Mouse (Mus musculus) hindbrain, embryonic 15.5 days (tissue): ENCODE results near the gene Fbxo6. TPM values are rescaled to one million over a fixed set of nuclear protein-coding genes. Genes with fewer than 3 reads are reported as not detected.
"Not testable (repeated sequence)": the region's sequence is repeated elsewhere in the genome, so short reads cannot be mapped to it uniquely, and the experiment has no call there.

Source experiments
- ATAC-seq: fragments of 200-750 bp; cut with Nextera tagmentation; 2 replicates; pipeline ENCODE4 v1.8.0; 2017; ENCODE audit warnings: low read depth, moderate number of reproducible peaks, moderate TSS enrichment; ENCODE audit not compliant: low FRiP score
- H3K27ac ChIP-seq: fragments of 300-500 bp; sonication (generic); replicated peaks from 2 replicates; pipeline ENCODE4 v1.5.1; 2015; ENCODE audit warnings: mild to moderate bottlenecking, inconsistent platforms
- H3K27me3 ChIP-seq: fragments of 300-500 bp; sonication (generic); 2 replicates; pipeline ENCODE4 v1.6.1; 2015; ENCODE audit warnings: control low read depth, inconsistent platforms
- H3K36me3 ChIP-seq: fragments of 300-500 bp; sonication (generic); 2 replicates; pipeline ENCODE4 v1.6.1; 2015; ENCODE audit warnings: control low read depth, inconsistent platforms
- H3K4me1 ChIP-seq: fragments of 300-500 bp; sonication (generic); replicated peaks from 2 replicates; pipeline ENCODE4 v1.6.1; 2015; ENCODE audit warnings: control low read depth, inconsistent platforms
- H3K4me2 ChIP-seq: fragments of 300-500 bp; sonication (generic); 2 replicates; pipeline ENCODE4 v1.6.1; 2015; ENCODE audit warnings: moderate library complexity, mild to moderate bottlenecking, inconsistent platforms
- H3K4me3 ChIP-seq: fragments of 300-500 bp; sonication (generic); 2 replicates; pipeline ENCODE4 v1.5.1; 2015; ENCODE audit warnings: mild to moderate bottlenecking, inconsistent platforms
- H3K9ac ChIP-seq: fragments of 300-500 bp; sonication (generic); 2 replicates; pipeline ENCODE4 v1.6.1; 2015; ENCODE audit warnings: inconsistent platforms
- H3K9me3 ChIP-seq: fragments of 300-500 bp; sonication (generic); 2 replicates; pipeline ENCODE4 v1.6.1; 2016; ENCODE audit warnings: control low read depth, inconsistent platforms
- WGBS: fragments of 180-500 bp; shearing (Covaris S2); methylation state at CpG from one replicate; pipeline ENCODE4 v1.1.7; 2015; 5-methylcytosine and 5-hydroxymethylcytosine counted together
- polyA plus RNA-seq: library from polyadenylated mRNA; unstranded; fragments of >200 nt; fragmentation: Nextera tagmentation; extraction: Ambion mirVana; gene quantifications from 2 replicates; pipeline ENCODE4 v1.2.1, GENCODE M21; 2015

The Fbxo6 gene
- polyA plus RNA-seq, 1 experiment from 2014 or later = 21.7 TPM

DNA sequence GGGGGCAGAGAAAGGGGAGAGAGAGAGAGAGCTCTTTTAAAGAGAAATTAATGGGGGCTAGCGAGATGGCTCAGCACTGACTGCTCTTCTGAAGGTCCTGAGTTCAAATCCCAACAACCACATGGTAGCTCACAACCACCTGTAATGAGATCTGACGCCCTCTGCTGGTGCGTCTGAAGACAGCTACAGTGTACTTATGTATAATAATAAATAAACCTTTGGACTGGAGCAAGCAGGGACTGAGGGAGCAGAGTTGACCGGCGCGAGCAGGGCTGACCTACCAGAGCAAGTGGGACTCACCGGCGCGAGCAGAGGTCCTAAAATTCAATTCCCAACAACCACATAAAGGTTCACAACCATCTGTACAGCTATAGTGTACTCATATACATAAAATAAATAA is 32.4 kb downstream of the Fbxo6 start:
- not testable (repeated sequence) for H3K4me3 ChIP-seq, H3K9me3 ChIP-seq, H3K36me3 ChIP-seq, H3K9ac ChIP-seq, H3K4me2 ChIP-seq, H3K27me3 ChIP-seq, H3K27ac ChIP-seq, ATAC-seq
- H3K4me1 ChIP-seq = peaks cover 49% of the 10 kb centered on the region
- 89% methylated on average over 9 of the region's 9 CpGs for WGBS

- Histone ChIP-seq H3K9me3 (no peaks in the 10 kb centered on the region), H3K27ac (no peak overlapping the region), H3K36me3 (peaks cover 12% of the 10 kb centered on the region), H3K9ac (no peak overlapping the region), H3K4me3 (no peak overlapping the region), H3K4me1 (peaks cover 32% of the 10 kb centered on the region), H3K27me3 (no peaks in the 10 kb centered on the region), H3K4me2 (no peak overlapping the region)
- ATAC-seq = no peak
- 81% methylated on average over 4 of the region's 4 CpGs for WGBS
These were observed 34.5 kb downstream of the Fbxo6 start for GRCm38 (mm10) chr4:148117392-148117791.

DNA sequence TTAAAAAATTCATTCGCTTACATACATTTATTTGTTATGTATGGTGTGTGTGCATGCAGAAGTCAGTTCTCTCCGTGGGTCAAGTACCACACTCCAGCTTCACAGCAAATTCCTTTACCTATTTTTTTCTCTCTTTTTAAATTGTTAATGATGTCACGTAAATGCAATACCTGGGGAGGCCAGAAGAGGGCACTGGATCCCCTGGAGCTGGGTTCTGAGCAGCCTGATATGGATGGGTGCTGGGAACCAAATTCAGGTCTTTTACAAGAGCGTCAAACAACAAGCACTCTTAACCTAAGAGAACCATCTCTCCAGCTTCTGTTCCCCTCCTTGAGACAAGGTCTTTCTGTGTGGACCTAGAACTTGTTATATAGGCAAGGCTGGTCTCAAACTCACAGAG is 35.3 kb downstream of the Fbxo6 start:
- no peak overlapping the region for H3K4me3 ChIP-seq
- H3K4me2 ChIP-seq = no peak overlapping the region
- no peak overlapping the region for H3K27ac ChIP-seq
- no peaks in the 10 kb centered on the region for H3K27me3 ChIP-seq
- WGBS = 83% methylated on average over 4 of the region's 4 CpGs
- no peaks in the 10 kb centered on the region for H3K9me3 ChIP-seq
- peaks cover 19% of the 10 kb centered on the region for H3K36me3 ChIP-seq
- ATAC-seq = no peak
- peaks cover 25% of the 10 kb centered on the region for H3K4me1 ChIP-seq
- no peak overlapping the region for H3K9ac ChIP-seq

- Histone ChIP-seq H3K4me3 (no peak overlapping the region), H3K4me1 (peaks cover 13% of the 10 kb centered on the region), H3K27me3 (no peaks in the 10 kb centered on the region), H3K36me3 (peaks cover 19% of the 10 kb centered on the region), H3K4me2 (0 out of 2 replicates have a peak overlapping the region, but pooled peaks have one; percentile 8), H3K9ac (no peak overlapping the region), H3K27ac (peak overlapping the region; percentile 69), H3K9me3 (no peaks in the 10 kb centered on the region)
- WGBS = 9% methylated on average over 15 of the region's 15 CpGs
- 0 out of 2 replicates have a peak, but pooled peaks have one; percentile 10 for ATAC-seq
These were observed 36.5 kb downstream of the Fbxo6 start for GRCm38 (mm10) chr4:148115467-148115866.

DNA sequence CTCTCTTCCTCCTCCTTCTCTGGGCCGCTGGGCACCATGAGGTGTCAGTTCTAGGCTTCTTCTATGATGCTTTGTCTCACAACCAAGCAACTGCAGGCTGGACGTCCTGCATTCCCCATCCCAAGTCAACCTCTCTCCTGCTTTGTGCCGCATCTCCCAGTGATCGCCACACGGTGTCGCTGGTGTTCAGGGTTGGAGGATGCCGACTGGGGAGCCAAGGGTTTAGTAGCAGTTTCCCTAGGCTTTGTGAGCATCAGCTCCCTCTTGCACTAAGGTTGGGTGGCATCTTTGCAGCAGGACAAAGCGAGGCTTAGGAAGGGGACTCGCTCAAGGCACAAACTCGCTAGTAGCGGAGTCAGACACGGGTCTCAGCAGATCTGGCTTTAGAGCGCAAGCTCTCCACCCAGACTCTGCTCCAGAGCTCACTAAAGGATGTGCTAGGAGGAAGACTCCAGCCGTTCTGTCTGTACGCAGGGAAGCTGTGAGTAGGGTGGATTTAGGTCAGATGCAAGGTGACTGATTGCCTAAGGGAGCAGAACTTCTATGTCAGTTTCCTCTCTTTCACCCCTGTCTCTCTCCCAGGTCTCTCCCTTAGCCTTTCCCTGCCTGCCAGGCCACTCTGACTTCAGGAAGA is 37.1 kb downstream of the Fbxo6 start:
- Histone ChIP-seq H3K4me3 (no peak overlapping the region), H3K9ac (no peak overlapping the region), H3K36me3 (peaks cover 19% of the 10 kb centered on the region), H3K4me2 (peak overlapping the region; percentile 34), H3K27ac (peak overlapping the region; percentile 69), H3K4me1 (peaks cover 10% of the 10 kb centered on the region), H3K27me3 (no peaks in the 10 kb centered on the region), H3K9me3 (no peaks in the 10 kb centered on the region)
- WGBS = 5% methylated on average over 15 of the region's 15 CpGs
- peak; percentile 55 for ATAC-seq

DNA sequence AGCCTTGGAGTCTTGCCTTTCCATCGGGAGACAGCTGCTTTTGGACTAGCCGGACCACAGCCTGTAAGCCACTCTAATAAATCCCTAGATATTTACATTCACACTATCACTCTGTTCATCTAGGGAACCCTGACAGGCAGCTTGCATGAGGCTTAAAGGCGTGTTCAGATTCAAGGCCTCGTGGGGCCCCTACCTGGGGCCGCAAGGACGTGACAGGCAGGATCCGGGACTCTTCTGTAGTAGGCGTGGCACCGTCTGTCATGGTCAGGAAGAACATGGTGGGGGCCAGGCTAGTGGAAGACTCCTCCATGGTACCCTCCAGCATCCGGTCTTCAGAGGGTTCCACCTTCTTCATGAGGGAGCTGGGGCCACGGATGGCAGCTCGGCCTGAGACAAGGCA is 39.4 kb downstream of the Fbxo6 start:
- Histone ChIP-seq H3K4me2 (no peak overlapping the region), H3K36me3 (peaks cover 19% of the 10 kb centered on the region), H3K4me1 (peaks cover 16% of the 10 kb centered on the region), H3K27ac (no peak overlapping the region), H3K9me3 (no peaks in the 10 kb centered on the region), H3K27me3 (no peaks in the 10 kb centered on the region), H3K4me3 (no peak overlapping the region), H3K9ac (no peak overlapping the region)
- no peak for ATAC-seq
- 81% methylated on average over 12 of the region's 12 CpGs for WGBS

- peaks cover 19% of the 10 kb centered on the region for H3K36me3 ChIP-seq
- no peak overlapping the region for H3K9ac ChIP-seq
- H3K27me3 ChIP-seq = no peaks in the 10 kb centered on the region
- no peak overlapping the region for H3K4me2 ChIP-seq
- no peak overlapping the region for H3K4me3 ChIP-seq
- no peak for ATAC-seq
- peaks cover 7% of the 10 kb centered on the region; the same call in 1 of the 2 replicates for H3K4me1 ChIP-seq
- no peak overlapping the region for H3K27ac ChIP-seq
- no peaks in the 10 kb centered on the region for H3K9me3 ChIP-seq
- WGBS = 86% methylated on average over 5 of the region's 5 CpGs
These were observed 42.7 kb downstream of the Fbxo6 start for GRCm38 (mm10) chr4:148109215-148109614.

DNA sequence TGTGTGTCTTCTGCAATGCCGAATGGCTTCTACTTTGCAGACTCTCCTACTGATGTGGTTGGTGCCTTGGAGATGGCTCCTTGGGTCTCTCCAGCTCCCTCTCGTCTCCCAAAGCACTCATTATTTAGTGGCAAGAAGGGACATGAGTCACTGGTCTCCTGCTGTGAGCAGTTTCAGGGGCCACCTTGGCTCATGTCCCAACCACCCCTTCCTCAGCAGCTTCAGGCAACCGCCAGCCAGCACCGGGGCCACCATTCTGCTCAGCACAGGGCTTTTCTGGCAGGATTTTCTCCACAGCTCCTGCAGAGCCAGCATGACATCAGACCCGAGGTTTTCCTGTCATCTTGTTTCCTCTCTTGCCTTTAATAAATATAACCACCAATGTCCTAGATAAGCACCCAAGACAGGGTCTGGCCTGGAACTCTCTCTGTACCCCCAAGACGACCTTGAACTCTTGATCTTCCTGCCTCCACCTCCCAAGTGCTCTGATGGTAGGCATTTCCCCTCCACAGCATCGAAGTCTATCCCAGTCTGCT is 43.3 kb downstream of the Fbxo6 start:
- no peak for ATAC-seq
- WGBS = 48% methylated on average over 7 of the region's 7 CpGs
- Histone ChIP-seq H3K4me1 (peaks cover 7% of the 10 kb centered on the region; the same call in 1 of the 2 replicates), H3K9ac (no peak overlapping the region), H3K4me2 (no peak overlapping the region), H3K27ac (peak overlapping the region; percentile 7; the same call in 1 of the 2 replicates), H3K4me3 (no peak overlapping the region), H3K9me3 (no peaks in the 10 kb centered on the region), H3K27me3 (no peaks in the 10 kb centered on the region), H3K36me3 (peaks cover 13% of the 10 kb centered on the region)

- no peaks in the 10 kb centered on the region for H3K9me3 ChIP-seq
- H3K9ac ChIP-seq = no peak overlapping the region; the same call in 1 of the 2 replicates
- no peak overlapping the region for H3K4me2 ChIP-seq
- ATAC-seq = peak; percentile 75
- peaks cover 10% of the 10 kb centered on the region; the same call in 1 of the 2 replicates for H3K36me3 ChIP-seq
- 33% methylated on average over 22 of the region's 22 CpGs for WGBS
- H3K27ac ChIP-seq = peak overlapping the region; percentile 7
- peaks cover 7% of the 10 kb centered on the region; the same call in 1 of the 2 replicates for H3K4me1 ChIP-seq
- H3K27me3 ChIP-seq = no peaks in the 10 kb centered on the region
- H3K4me3 ChIP-seq = no peak overlapping the region
These were observed 44.2 kb downstream of the Fbxo6 start for GRCm38 (mm10) chr4:148107621-148108291.

DNA sequence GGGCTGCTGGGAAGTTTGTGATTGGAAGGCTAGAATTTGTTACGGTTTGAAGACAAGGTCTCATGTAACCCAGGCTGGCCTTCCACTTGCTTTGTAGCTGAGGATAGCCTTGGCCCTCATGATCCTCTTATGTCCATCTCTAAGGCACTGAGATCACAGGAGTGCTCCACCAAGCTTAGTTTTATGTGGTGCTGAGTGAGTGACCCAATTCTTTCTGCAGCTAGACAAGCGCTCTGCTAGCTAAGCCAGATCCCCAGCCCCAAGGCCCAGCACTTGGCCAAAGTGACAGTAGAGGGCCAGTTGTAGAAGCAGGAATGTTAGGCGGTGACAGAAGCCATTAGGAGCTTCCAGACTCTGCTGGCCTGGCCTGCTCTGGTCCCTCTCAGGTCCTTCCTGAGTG is 47.8 kb downstream of the Fbxo6 start:
- no peak overlapping the region for H3K9ac ChIP-seq
- H3K4me3 ChIP-seq = no peak overlapping the region
- H3K9me3 ChIP-seq = no peaks in the 10 kb centered on the region
- H3K27me3 ChIP-seq = no peaks in the 10 kb centered on the region
- H3K36me3 ChIP-seq = no peaks in the 10 kb centered on the region
- 88% methylated on average over 3 of the region's 3 CpGs for WGBS
- peaks cover 17% of the 10 kb centered on the region for H3K4me1 ChIP-seq
- no peak for ATAC-seq
- no peak overlapping the region for H3K27ac ChIP-seq
- H3K4me2 ChIP-seq = no peak overlapping the region

- Histone ChIP-seq H3K9ac (0 out of 2 replicates have a peak overlapping the region, but pooled peaks have one; percentile 12), H3K4me2 (peak overlapping the region; percentile 36), H3K4me1 (peaks cover 10% of the 10 kb centered on the region), H3K27me3 (no peaks in the 10 kb centered on the region), H3K27ac (peak overlapping the region; percentile 47), H3K9me3 (no peaks in the 10 kb centered on the region), H3K36me3 (no peaks in the 10 kb centered on the region), H3K4me3 (0 out of 2 replicates have a peak overlapping the region, but pooled peaks have one; percentile 3)
- peak; percentile 89 for ATAC-seq
- WGBS = 18% methylated on average over 29 of the region's 29 CpGs
These were observed 50.0 kb downstream of the Fbxo6 start for GRCm38 (mm10) chr4:148101801-148102527.

DNA sequence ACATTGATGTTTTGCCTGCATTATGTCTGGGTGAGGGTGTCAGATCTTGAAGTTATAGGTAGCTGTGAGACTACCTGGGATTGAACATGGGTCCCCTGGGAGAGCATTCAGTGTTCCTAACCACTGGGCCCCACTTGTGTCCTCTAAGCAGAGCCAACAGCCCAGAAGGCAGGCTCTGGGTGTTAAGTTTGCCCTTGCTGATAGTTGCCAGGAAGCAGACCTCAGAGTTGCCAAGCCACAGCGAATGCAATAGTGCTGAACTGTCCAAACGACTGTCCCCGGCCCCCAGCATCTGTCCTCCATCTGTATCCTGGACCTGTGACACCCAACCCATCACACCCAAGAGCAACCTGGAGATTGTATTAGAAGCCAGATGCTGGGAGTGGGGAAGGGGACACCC is 53.3 kb downstream of the Fbxo6 start:
- no peak overlapping the region for H3K4me3 ChIP-seq
- peaks cover 10% of the 10 kb centered on the region for H3K4me1 ChIP-seq
- H3K9ac ChIP-seq = no peak overlapping the region
- H3K36me3 ChIP-seq = no peaks in the 10 kb centered on the region
- WGBS = 80% methylated on average over 3 of the region's 3 CpGs
- no peaks in the 10 kb centered on the region for H3K9me3 ChIP-seq
- no peak overlapping the region for H3K4me2 ChIP-seq
- no peak for ATAC-seq
- no peak overlapping the region for H3K27ac ChIP-seq
- no peaks in the 10 kb centered on the region for H3K27me3 ChIP-seq
